Mouse (Mus musculus): ENCODE measurements around the gene Gpr161.
"Not testable (repeated sequence)": the region's sequence is repeated elsewhere in the genome, so short reads cannot be mapped to it uniquely, and the experiment has no call there.

The Gpr161 gene

GRCm38 (mm10) chr1:165308180-165308579, 12.6 kb downstream of the Gpr161 start:
- no peak for DNase-seq (ENCODE audit: low read depth, low spot score)

- DNase-seq (ENCODE audit: low read depth, low spot score): no peak
Measured at GRCm38 (mm10) chr1:165316361-165316760, 20.8 kb downstream of the Gpr161 start.

DNA sequence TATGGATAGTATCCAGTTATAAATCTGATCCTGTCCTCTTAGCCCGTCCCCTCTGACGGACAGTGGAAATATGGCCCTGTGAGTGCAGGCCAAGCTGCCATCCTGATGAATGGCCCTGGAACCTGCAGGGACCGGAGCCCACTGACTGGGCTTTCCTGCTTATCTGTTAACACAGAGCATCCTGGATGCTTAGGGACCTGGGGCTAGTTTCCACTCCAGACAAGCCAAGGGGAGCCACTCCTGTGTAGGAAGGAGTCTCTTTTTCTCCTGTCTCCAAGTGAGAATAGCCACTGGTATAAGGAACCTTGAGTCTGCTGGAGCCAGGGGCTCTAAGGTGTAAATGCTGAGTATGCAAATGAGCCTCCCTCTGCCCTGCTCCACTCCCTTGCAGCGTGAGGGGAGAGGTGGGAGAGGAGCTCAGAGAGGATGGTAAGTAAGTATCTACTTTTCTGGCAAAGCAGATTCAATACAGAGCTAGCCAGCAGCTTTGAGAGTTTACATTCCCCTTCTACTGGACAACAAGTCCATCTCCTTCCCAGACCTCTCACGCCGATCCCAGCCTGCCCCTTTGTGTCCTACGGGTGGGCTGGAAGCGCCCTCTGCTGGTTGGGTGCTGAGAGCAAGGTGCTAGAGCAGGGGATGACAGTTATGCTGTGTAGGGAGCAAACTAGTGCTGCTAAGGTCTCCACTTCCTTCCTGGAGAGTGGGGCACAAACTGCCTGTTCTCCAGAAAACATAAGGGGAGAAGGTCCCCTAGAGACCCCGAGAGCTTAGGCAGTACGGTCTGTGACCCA, 24.7 kb downstream of the Gpr161 start:
- DNase-seq (ENCODE audit: low read depth, low spot score): peak; percentile 49

DNA sequence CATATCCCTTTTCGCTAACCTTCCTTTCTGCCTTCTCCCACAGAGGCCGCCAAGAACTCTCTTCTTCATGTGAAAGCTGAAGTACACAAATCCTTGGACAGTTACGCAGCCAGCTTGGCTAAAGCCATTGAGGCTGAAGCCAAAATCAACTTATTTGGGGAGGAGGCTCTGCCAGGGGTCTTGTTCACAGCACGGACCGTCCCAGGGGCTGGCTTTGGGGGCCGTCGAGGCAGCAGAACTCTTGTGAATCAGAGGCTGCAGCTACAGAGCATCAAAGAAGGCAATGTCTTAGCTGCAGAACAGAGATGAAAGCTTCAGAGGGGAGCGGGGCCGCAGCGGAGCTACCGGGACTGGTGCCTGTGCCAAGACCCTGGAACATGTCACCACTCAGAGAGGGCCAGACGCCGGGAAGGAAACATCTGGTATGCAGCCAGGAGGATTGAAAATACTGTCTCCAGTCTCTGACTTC, 25.8 kb downstream of the Gpr161 start:
- no peak for DNase-seq (ENCODE audit: low read depth, low spot score)

GRCm38 (mm10) chr1:165321891-165322290, 26.3 kb downstream of the Gpr161 start:
- DNase-seq (ENCODE audit: low read depth, low spot score): no peak

- no peak for DNase-seq (ENCODE audit: low read depth, low spot score)
Measured at GRCm38 (mm10) chr1:165322934-165323333, 27.3 kb downstream of the Gpr161 start.

- no peak for DNase-seq (ENCODE audit: low read depth, low spot score)
Measured at GRCm38 (mm10) chr1:165327370-165327769, 31.8 kb downstream of the Gpr161 start.

GRCm38 (mm10) chr1:165327831-165328230, 32.2 kb downstream of the Gpr161 start:
- DNase-seq (ENCODE audit: low read depth, low spot score): no peak

GRCm38 (mm10) chr1:165328384-165329289, 33.0 kb downstream of the Gpr161 start:
- DNase-seq (ENCODE audit: low read depth, low spot score): not testable (repeated sequence)

DNA sequence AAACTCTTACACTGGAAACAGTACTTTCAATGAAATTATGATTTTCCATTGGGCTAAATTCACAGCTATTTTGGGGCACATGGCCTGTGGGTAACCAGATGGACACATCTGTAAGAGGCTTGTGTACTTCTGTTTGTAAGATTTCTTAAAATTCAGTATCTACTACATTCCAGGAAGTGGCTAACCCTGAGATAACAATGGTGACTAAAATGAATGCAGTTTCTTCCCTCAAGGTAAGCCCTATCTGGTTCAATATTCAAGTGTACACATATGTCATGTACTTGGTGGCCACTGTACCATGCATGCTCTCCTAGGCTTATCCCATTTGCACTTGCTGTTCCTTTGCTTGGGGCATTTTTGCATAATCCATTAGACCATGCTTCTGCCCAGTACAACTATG, 35.3 kb downstream of the Gpr161 start:
- DNase-seq (ENCODE audit: low read depth, low spot score): no peak

- no peak for DNase-seq (ENCODE audit: low read depth, low spot score)
Measured at GRCm38 (mm10) chr1:165332797-165333196, 37.2 kb downstream of the Gpr161 start.

- no peak for DNase-seq (ENCODE audit: low read depth, low spot score)
Measured at GRCm38 (mm10) chr1:165342126-165342525, 46.5 kb downstream of the Gpr161 start.

GRCm38 (mm10) chr1:165344453-165344852, 48.9 kb downstream of the Gpr161 start:
- no peak for DNase-seq (ENCODE audit: low read depth, low spot score)

- DNase-seq (ENCODE audit: low read depth, low spot score): no peak
Measured at GRCm38 (mm10) chr1:165348627-165349026, 53.0 kb downstream of the Gpr161 start.

DNA sequence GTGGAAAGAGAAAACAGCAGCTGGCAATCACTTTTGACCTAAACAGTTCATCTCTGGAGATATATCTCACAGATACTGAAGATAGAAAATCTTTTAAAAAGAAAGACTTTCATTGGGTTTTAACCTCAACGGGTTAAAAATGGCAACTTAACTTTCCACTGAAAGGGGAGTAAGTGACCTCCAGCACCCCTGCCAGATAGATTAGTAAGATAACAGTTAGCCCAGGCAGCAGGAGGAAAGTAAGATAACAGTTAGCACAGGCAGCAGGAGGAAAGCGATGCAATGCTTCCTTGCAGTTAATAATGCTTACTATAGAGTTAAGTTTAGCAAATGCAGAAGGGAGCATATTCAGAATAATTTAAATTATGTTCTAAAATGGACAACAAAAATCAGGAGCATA, 60.8 kb downstream of the Gpr161 start:
- no peak for DNase-seq (ENCODE audit: low read depth, low spot score)

- DNase-seq (ENCODE audit: low read depth, low spot score): no peak
Measured at GRCm38 (mm10) chr1:165363271-165363670, 67.7 kb downstream of the Gpr161 start.

- DNase-seq (ENCODE audit: low read depth, low spot score): no peak
Measured at GRCm38 (mm10) chr1:165365057-165365456, 69.5 kb downstream of the Gpr161 start.

- no peak for DNase-seq (ENCODE audit: low read depth, low spot score)
Measured at GRCm38 (mm10) chr1:165370990-165371389, 75.4 kb downstream of the Gpr161 start.

DNA sequence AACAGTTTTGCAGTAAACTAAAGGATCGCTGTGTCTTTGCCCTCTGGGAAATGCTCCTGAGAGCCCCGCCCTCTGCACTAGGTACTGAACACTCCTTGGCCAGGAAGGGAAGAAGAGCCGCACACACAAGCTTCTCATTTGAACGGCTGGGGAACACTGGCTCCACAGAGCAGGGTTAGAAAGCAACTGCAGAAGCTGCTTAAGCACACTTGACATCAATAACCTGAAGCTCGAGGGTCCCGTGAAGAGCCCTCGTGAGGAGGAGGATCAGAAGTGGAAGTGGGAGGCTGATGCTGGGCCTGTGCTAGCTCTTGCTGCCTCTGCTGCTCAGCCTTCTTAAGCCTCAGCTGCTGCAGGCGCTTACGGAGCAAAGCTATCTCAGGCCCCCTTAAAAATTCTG, 78.2 kb downstream of the Gpr161 start:
- DNase-seq (ENCODE audit: low read depth, low spot score): no peak
